ENCODE assay signal across 8 mouse cellular contexts in the genomic region with DNA sequence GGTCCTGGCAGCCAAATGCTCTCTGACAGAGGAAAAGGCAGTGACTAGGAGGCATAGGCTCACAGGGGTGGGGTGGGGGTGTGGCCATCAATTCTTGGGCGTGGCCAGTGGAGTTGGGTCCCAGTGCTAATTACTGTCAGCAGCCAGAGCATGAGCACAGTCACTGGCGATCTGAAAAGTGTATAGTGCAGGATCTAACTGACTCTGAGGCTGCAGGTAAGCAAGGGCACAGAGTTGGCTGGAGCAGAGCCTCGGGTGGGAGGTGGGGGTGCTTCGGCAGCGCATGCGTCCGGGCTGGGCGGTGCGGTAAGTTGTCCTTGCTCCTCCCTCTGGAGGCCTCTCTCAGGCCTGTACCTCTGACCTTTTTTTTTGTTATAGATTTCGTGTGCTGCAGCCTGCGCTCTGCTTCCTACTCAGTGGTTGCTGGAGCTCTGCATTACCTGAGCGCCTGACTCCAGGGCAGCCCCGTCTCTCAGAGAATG. TPM values are rescaled to one million over a fixed set of nuclear protein-coding genes. Genes with fewer than 3 reads are reported as not detected.
A peak's percentile ranks its signal among the peaks of the same experiment; 100 is the strongest.
DNase-seq lines count a peak whose midpoint lies in the region; ATAC-seq and TF ChIP-seq lines count a peak whose summit lies in the region.

A gene (plus strand): TSS at position 146 of the 482 bp plus-strand sequence.

- no peaks in the 10 kb centered on the region for H3K27me3 ChIP-seq in lung, embryonic 15.5 days

- WGBS in lung, embryonic 15.5 days, result 4% methylated on average over 13 of the region's 13 CpGs

- H3K9me3 ChIP-seq in lung, embryonic 15.5 days, result no peaks in the 10 kb centered on the region; the same call in 1 of the 2 replicates

- peaks cover 3% of the 10 kb centered on the region; the same call in 1 of the 2 replicates for H3K4me1 ChIP-seq in lung, embryonic 15.5 days

- H3K27ac ChIP-seq in layer of hippocampus, adult 2 months, result no peak within 1 kb of the TSS
- H3K27ac ChIP-seq in lung, embryonic 15.5 days, result no peak within 1 kb of the TSS

- DNase-seq in layer of hippocampus, adult 2 months (ENCODE audit: low spot score in 2 of 2), result no peak
- DNase-seq in layer of hippocampus, adult 9-10 months (ENCODE audit: low spot score), result no peak
- peak; percentile 82 for DNase-seq in embryo, embryonic 10.5 days (ENCODE audit: low spot score)
- peak; percentile 95 for DNase-seq in heart, adult 11 months
- DNase-seq in kidney, adult 11 months, result peak; percentile 66
- DNase-seq in ovary, postnatal 10 days (ENCODE audit: low spot score), result peak; percentile 9
- no peak for DNase-seq in right cerebral cortex, postnatal 4 days

- TF ChIP-seq CTCF in layer of hippocampus, adult 2 months (conservative IDR thresholded peaks at IDR 0.05), result no peak

- H3K4me3 ChIP-seq in layer of hippocampus, adult 2 months, result peak within 1 kb of the TSS; percentile 30
- peak within 1 kb of the TSS; percentile 48 for H3K4me3 ChIP-seq in lung, embryonic 15.5 days

- peak within 1 kb of the TSS; percentile 31 for H3K9ac ChIP-seq in lung, embryonic 15.5 days

- H3K36me3 ChIP-seq in lung, embryonic 15.5 days, result no peaks in the 10 kb centered on the region

- peak within 1 kb of the TSS; percentile 60 for H3K4me2 ChIP-seq in lung, embryonic 15.5 days

- ATAC-seq in lung, embryonic 15.5 days (ENCODE audit: borderline replicate concordance, extremely low read depth, low FRiP score, low TSS enrichment), result peak; percentile 93

RNA-seq across cellular contexts. Expression of the gene that starts here (rescaled TPM):
- total RNA-seq in layer of hippocampus, adult 2 months (2021), result not detected
- polyA plus RNA-seq in lung, embryonic 15.5 days (2015; fragmentation: Nextera tagmentation; extraction: Ambion mirVana), result 5.5 and 6.0 TPM in 2 replicates

Comparison
In these comparisons a context has a peak if more than half of its experiments do, and no peak if none do; other contexts are left out.
1. DNase-seq: peak in embryo, embryonic 10.5 days (single experiment), heart, adult 11 months (single experiment), kidney, adult 11 months (single experiment) and ovary, postnatal 10 days (single experiment); none in layer of hippocampus, adult 2 months (0 of 2), layer of hippocampus, adult 9-10 months (single experiment) and right cerebral cortex, postnatal 4 days (single experiment).